ENCODE assay signal across 31 mouse cellular contexts in genomic region chr11:71029403-71030118, GRCm38 (mm10). TPM values are rescaled to one million over a fixed set of nuclear protein-coding genes. Genes with fewer than 3 reads are reported as not detected.
DNase-seq lines count a peak whose midpoint lies in the region; ATAC-seq and TF ChIP-seq lines count a peak whose summit lies in the region.
"Had no signal": no experiment of that assay in that cellular context is flagged by ENCODE, and none has a peak within 500 bp of the region (broad histone marks: within the 10 kb centered on the region; RNA-seq: fewer than 3 reads in every experiment).

No protein-coding gene starts in this region.

- no peak overlapping the region for H3K4me3 ChIP-seq in heart, adult 2 months
- no peak overlapping the region for H3K4me3 ChIP-seq in heart, embryonic 11.5 days (ENCODE audit: low read depth, low read length)
- no peak overlapping the region for H3K4me3 ChIP-seq in lung, postnatal 0 days (ENCODE audit: low read depth, low read length)
- H3K4me3 ChIP-seq: embryonic facial prominence, embryonic 12.5 days; heart, embryonic 13.5 days; hindbrain, embryonic 15.5 days; limb, embryonic 12.5 days; stomach, embryonic 15.5 days had no signal

- no peak overlapping the region for H3K9ac ChIP-seq in heart, adult 2 months (ENCODE audit: low read depth, low read length)
- H3K9ac ChIP-seq in heart, embryonic 11.5 days (ENCODE audit: low read depth, low read length): no peak overlapping the region
- H3K9ac ChIP-seq in lung, postnatal 0 days (replicated peaks; ENCODE audit: low read depth): no peak overlapping the region
- H3K9ac ChIP-seq: embryonic facial prominence, embryonic 12.5 days; heart, embryonic 13.5 days; hindbrain, embryonic 15.5 days; limb, embryonic 12.5 days; stomach, embryonic 15.5 days had no signal

- no peaks in the 10 kb centered on the region for H3K79me2 ChIP-seq in heart, adult 2 months (replicated peaks; ENCODE audit: control insufficient read depth, insufficient read depth, low read length)

- H3K4me1 ChIP-seq in heart, adult 2 months (ENCODE audit: control insufficient read depth, insufficient read depth, low read length): no peaks in the 10 kb centered on the region
- H3K4me1 ChIP-seq in heart, embryonic 11.5 days (ENCODE audit: control insufficient read depth, insufficient read depth, low read length): no peaks in the 10 kb centered on the region
- no peaks in the 10 kb centered on the region for H3K4me1 ChIP-seq in lung, postnatal 0 days (ENCODE audit: insufficient read depth, low read depth, low read length)

- intact Hi-C loops in heart, adult 2 months (cut with DNase I): loop anchor here (10.0 kb wide), 1 partner anchor 115 kb away; the partner anchor contains the start of gene Nlrp1a

- no peak overlapping the region for H3K27ac ChIP-seq in heart, adult 2 months
- no peak overlapping the region for H3K27ac ChIP-seq in heart, embryonic 11.5 days (ENCODE audit: low read depth, low read length)
- H3K27ac ChIP-seq in lung, postnatal 0 days (ENCODE audit: low read length): no peak overlapping the region
- H3K27ac ChIP-seq: embryonic facial prominence, embryonic 12.5 days; heart, embryonic 13.5 days; hindbrain, embryonic 15.5 days; limb, embryonic 12.5 days; macrophage; stomach, embryonic 15.5 days had no signal

- no peak for ATAC-seq in CD4-positive, CD25-positive, alpha-beta regulatory T cell, adult 4 months
- ATAC-seq in heart, embryonic 11.5 days (replicated peaks; ENCODE audit: insufficient number of reproducible peaks, low FRiP score, low TSS enrichment): no peak
- no peak for ATAC-seq in lung, postnatal 0 days
- ATAC-seq: forebrain, embryonic 14.5 days had no signal

- H3K4me2 ChIP-seq in heart, embryonic 11.5 days: no peak overlapping the region
- H3K4me2 ChIP-seq in lung, postnatal 0 days (replicated peaks; ENCODE audit: low read depth, low read length): no peak overlapping the region
- H3K4me2 ChIP-seq: embryonic facial prominence, embryonic 12.5 days; heart, embryonic 13.5 days; hindbrain, embryonic 15.5 days; limb, embryonic 12.5 days; stomach, embryonic 15.5 days had no signal

- peak; percentile 14 for DNase-seq in CD4-positive, CD25-positive, alpha-beta regulatory T cell, adult 2 months (ENCODE audit: low read depth, low spot score)
- DNase-seq in heart, adult 2 months: no peak
- DNase-seq in lung, postnatal 0 days (ENCODE audit: low spot score): no peak
- DNase-seq in lung, postnatal 25 days (ENCODE audit: low spot score): no peak
- no peak for DNase-seq in kidney, postnatal 14 days
- DNase-seq: adrenal gland, postnatal 14 days; cerebellum, adult 8-10 months; cerebellum, postnatal 36 days; embryo, embryonic 11 days; gastrocnemius, postnatal 10 days; heart, postnatal 10 days; kidney, adult 2 months; kidney, postnatal 4 days; layer of hippocampus, adult 9-11 months; midbrain, embryonic 14.5 days; right cerebral cortex, postnatal 25 days; thymus, postnatal 14 days had no signal

- WGBS in heart, adult 2 months: 73% methylated on average over 3 of the region's 3 CpGs
- WGBS in heart, embryonic 11.5 days (ENCODE audit: insufficient replicate concordance): 73% methylated on average over 3 of the region's 3 CpGs
- WGBS in lung, postnatal 0 days: 71% methylated on average over 3 of the region's 3 CpGs

- H3K9me3 ChIP-seq in heart, embryonic 11.5 days (replicated peaks; ENCODE audit: control insufficient read depth, low read length): no peaks in the 10 kb centered on the region
- H3K9me3 ChIP-seq in lung, postnatal 0 days (ENCODE audit: low read length): no peaks in the 10 kb centered on the region
- H3K9me3 ChIP-seq: embryonic facial prominence, embryonic 12.5 days; heart, embryonic 13.5 days; hindbrain, embryonic 15.5 days; limb, embryonic 12.5 days; stomach, embryonic 15.5 days had no signal

- TF ChIP-seq CTCF in heart, adult 2 months (IDR thresholded peaks at IDR 0.05): peak; percentile 29; the same call in 1 of the 2 replicates
- TF ChIP-seq CTCF in lung, postnatal 0 days (IDR thresholded peaks at IDR 0.05): 0 out of 2 replicates have a peak, but pooled peaks have one; percentile 15

- H3K36me3 ChIP-seq in heart, adult 2 months (ENCODE audit: control insufficient read depth, insufficient read depth, low read length): peaks cover 2% of the 10 kb centered on the region
- H3K36me3 ChIP-seq in heart, embryonic 11.5 days (ENCODE audit: control insufficient read depth, insufficient read depth, low read length): peaks cover 14% of the 10 kb centered on the region
- H3K36me3 ChIP-seq in lung, postnatal 0 days (ENCODE audit: insufficient read depth, low read length): peaks cover 21% of the 10 kb centered on the region

- no peak for TF ChIP-seq EP300 in heart, adult 2 months (IDR thresholded peaks at IDR 0.05; ENCODE audit: insufficient read depth, low read depth, low read length)
- TF ChIP-seq EP300 in lung, postnatal 0 days (IDR thresholded peaks at IDR 0.05): no peak

- TF ChIP-seq POLR2A in heart, adult 2 months (IDR thresholded peaks at IDR 0.05; ENCODE audit: insufficient read depth, low read depth, low read length): no peak

- no peaks in the 10 kb centered on the region for H3K27me3 ChIP-seq in heart, adult 2 months (ENCODE audit: control insufficient read depth, insufficient read depth, low read length)
- no peaks in the 10 kb centered on the region for H3K27me3 ChIP-seq in heart, embryonic 11.5 days (ENCODE audit: control insufficient read depth, insufficient read depth, low read length)
- no peaks in the 10 kb centered on the region for H3K27me3 ChIP-seq in lung, postnatal 0 days (replicated peaks; ENCODE audit: insufficient read depth, low read length)
- H3K27me3 ChIP-seq: embryonic facial prominence, embryonic 12.5 days; heart, embryonic 13.5 days; hindbrain, embryonic 15.5 days; limb, embryonic 12.5 days; stomach, embryonic 15.5 days had no signal

RNA-seq across cellular contexts. Expression of gene 6330403K07Rik, which starts 3.8 kb away (rescaled TPM):
- polyA plus RNA-seq in CD4-positive, CD25-positive, alpha-beta regulatory T cell, adult 4 months (2017; shearing (Covaris generic)): 10 to 100 TPM in 1 of 2 experiments, 1 to 10 TPM in 1; 9.6 to 10.8 TPM
- total RNA-seq in heart, adult 2 months (2021): under 1 TPM; 0.31 to 0.59 TPM
- polyA plus RNA-seq in heart, adult 2 months (2012; rRNA removed): 0.47 and 0.56 TPM in 2 replicates
- 20.0 and 26.6 TPM in 2 replicates for polyA plus RNA-seq in heart, embryonic 11.5 days (2014; fragmentation: Nextera tagmentation; extraction: Ambion mirVana)
- 20.5 and 27.0 TPM in 2 replicates for polyA plus RNA-seq in lung, postnatal 0 days (2015; fragmentation: Nextera tagmentation; extraction: Ambion mirVana)
- total RNA-seq: granulocyte monocyte progenitor cell, adult 5-6 weeks; hematopoietic stem cell, adult 5-6 weeks; liver, adult 2 months; megakaryocyte-erythroid progenitor cell, adult 5-6 weeks; neutrophil, adult 5-6 weeks had no signal
- polyA plus RNA-seq: liver, adult 2 months; macrophage had no signal

RNA-seq across cellular contexts. Expression of gene Derl2, which starts 9.9 kb away (rescaled TPM):
- polyA plus RNA-seq in CD4-positive, CD25-positive, alpha-beta regulatory T cell, adult 4 months (2017; shearing (Covaris generic)): 100 to 1,000 TPM; 121 to 138 TPM
- total RNA-seq in heart, adult 2 months (2021): 10 to 100 TPM; 35.8 to 42.2 TPM
- polyA plus RNA-seq in heart, adult 2 months (2012; rRNA removed): 14.2 and 29.8 TPM in 2 replicates
- 34.7 and 34.8 TPM in 2 replicates for polyA plus RNA-seq in heart, embryonic 11.5 days (2014; fragmentation: Nextera tagmentation; extraction: Ambion mirVana)
- 63.4 and 70.7 TPM in 2 replicates for polyA plus RNA-seq in lung, postnatal 0 days (2015; fragmentation: Nextera tagmentation; extraction: Ambion mirVana)

RNA-seq across cellular contexts. Expression of gene Mis12, which starts 10.2 kb away (rescaled TPM):
- polyA plus RNA-seq in CD4-positive, CD25-positive, alpha-beta regulatory T cell, adult 4 months (2017; shearing (Covaris generic)): 10 to 100 TPM; 18.8 to 24.4 TPM
- total RNA-seq in heart, adult 2 months (2021): 1 to 10 TPM; 7.5 to 9.2 TPM
- polyA plus RNA-seq in heart, adult 2 months (2012; rRNA removed): 3.4 and 4.5 TPM in 2 replicates
- 27.4 and 28.0 TPM in 2 replicates for polyA plus RNA-seq in heart, embryonic 11.5 days (2014; fragmentation: Nextera tagmentation; extraction: Ambion mirVana)
- polyA plus RNA-seq in lung, postnatal 0 days (2015; fragmentation: Nextera tagmentation; extraction: Ambion mirVana): 16.2 and 17.6 TPM in 2 replicates

RNA-seq across cellular contexts. Expression of gene Dhx33, which starts 25.3 kb away (rescaled TPM):
- 1 to 10 TPM; 5.0 to 6.0 TPM for polyA plus RNA-seq in CD4-positive, CD25-positive, alpha-beta regulatory T cell, adult 4 months (2017; shearing (Covaris generic))
- total RNA-seq in heart, adult 2 months (2021): 10 to 100 TPM in 1 of 2 experiments, 1 to 10 TPM in 1; 8.5 to 10.2 TPM
- 12.9 and 18.9 TPM in 2 replicates for polyA plus RNA-seq in heart, adult 2 months (2012; rRNA removed)
- 15.6 and 20.5 TPM in 2 replicates for polyA plus RNA-seq in heart, embryonic 11.5 days (2014; fragmentation: Nextera tagmentation; extraction: Ambion mirVana)
- polyA plus RNA-seq in lung, postnatal 0 days (2015; fragmentation: Nextera tagmentation; extraction: Ambion mirVana): 5.9 and 6.2 TPM in 2 replicates

RNA-seq across cellular contexts. Expression of gene C1qbp, which starts 46.7 kb away (rescaled TPM):
- polyA plus RNA-seq in CD4-positive, CD25-positive, alpha-beta regulatory T cell, adult 4 months (2017; shearing (Covaris generic)): 10 to 100 TPM in 1 of 2 experiments, 1 to 10 TPM in 1; 3.7 to 16.3 TPM
- 100 to 1,000 TPM; 195 to 216 TPM for total RNA-seq in heart, adult 2 months (2021)
- polyA plus RNA-seq in heart, adult 2 months (2012; rRNA removed): 99.0 and 122 TPM in 2 replicates
- 270 and 274 TPM in 2 replicates for polyA plus RNA-seq in heart, embryonic 11.5 days (2014; fragmentation: Nextera tagmentation; extraction: Ambion mirVana)
- 79.6 and 83.4 TPM in 2 replicates for polyA plus RNA-seq in lung, postnatal 0 days (2015; fragmentation: Nextera tagmentation; extraction: Ambion mirVana)
